Mouse (Mus musculus) adrenal gland, postnatal 10 days (tissue): ENCODE results near the gene Zzef1. TPM values are rescaled to one million over a fixed set of nuclear protein-coding genes. Genes with fewer than 3 reads are reported as not detected.

ENCODE experiments used
- DNase-seq: peaks from one replicate; pipeline ENCODE4 v3.0.0; 2021; ENCODE audit warnings: mixed read lengths
- total RNA-seq, 2 experiments: library from RNA; stranded (reverse); gene quantifications; 2 replicates each; pipeline ENCODE4 v1.2.3; 2021

Gene Zzef1
- total RNA-seq, 2 experiments from 2014 or later, result 26.4 to 39.9 TPM

- no peak for DNase-seq
Measured at GRCm38 (mm10) chr11:72917299-72917996, 121.4 kb downstream of the Zzef1 start.

- DNase-seq, result no peak
Measured at GRCm38 (mm10) chr11:72923116-72923515, 127.1 kb downstream of the Zzef1 start.

- no peak for DNase-seq
Measured at GRCm38 (mm10) chr11:72924458-72924857, 128.4 kb downstream of the Zzef1 start.

DNA sequence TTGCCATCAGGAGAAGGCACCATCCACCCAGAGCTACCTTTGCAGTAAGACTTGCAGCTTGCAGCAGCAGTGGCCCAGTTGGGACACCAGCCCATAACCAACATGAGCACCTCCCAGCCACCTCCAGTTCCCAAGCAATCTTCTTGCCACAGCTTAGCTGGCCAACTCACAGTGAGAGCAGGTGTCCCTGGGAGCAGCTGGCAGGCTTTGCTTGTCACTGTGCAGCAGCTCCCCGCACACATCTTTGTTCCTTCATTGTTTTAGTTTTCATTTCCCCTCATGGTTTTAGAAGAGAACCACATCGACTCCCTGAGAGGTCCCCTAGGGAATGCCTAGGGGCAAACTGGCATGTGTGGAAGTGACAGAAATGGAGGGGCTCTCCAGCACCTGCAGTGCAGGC lies 129.0 kb downstream of the Zzef1 start:
- no peak for DNase-seq

DNA sequence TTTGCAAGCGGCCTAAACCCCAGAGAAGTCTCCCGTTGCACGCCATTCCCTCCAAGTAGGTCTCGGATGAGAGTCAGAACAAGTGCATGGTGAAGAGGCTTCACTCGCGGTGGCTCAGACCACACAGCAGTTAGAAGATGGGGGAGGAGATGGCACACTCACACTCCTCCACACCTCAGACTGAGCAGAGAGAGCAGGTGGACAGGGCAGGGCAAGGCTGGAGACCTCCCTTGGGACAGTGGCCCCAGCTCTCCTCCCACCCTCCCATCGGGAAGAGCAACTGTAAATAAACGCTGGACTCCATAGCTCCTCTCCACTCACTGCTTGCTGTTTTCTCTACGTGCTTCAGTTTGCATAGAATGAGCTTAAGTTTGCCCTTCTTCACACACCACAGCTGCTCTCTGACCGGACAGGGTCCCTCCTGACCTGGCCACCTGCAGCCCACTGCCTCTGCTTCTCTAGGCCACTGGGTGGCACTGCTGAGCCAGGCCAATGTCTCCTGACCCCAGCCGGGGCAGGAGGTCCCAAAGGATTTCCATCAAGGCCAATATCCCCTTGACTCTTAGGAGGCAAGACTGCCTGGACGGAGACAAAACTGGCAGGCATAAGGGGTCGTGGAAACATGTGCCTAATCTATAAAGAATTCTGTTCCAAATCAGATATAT lies 130.3 kb downstream of the Zzef1 start:
- peak; percentile 75 for DNase-seq

GRCm38 (mm10) chr11:72928516-72928915 lies 132.5 kb downstream of the Zzef1 start:
- no peak for DNase-seq

DNA sequence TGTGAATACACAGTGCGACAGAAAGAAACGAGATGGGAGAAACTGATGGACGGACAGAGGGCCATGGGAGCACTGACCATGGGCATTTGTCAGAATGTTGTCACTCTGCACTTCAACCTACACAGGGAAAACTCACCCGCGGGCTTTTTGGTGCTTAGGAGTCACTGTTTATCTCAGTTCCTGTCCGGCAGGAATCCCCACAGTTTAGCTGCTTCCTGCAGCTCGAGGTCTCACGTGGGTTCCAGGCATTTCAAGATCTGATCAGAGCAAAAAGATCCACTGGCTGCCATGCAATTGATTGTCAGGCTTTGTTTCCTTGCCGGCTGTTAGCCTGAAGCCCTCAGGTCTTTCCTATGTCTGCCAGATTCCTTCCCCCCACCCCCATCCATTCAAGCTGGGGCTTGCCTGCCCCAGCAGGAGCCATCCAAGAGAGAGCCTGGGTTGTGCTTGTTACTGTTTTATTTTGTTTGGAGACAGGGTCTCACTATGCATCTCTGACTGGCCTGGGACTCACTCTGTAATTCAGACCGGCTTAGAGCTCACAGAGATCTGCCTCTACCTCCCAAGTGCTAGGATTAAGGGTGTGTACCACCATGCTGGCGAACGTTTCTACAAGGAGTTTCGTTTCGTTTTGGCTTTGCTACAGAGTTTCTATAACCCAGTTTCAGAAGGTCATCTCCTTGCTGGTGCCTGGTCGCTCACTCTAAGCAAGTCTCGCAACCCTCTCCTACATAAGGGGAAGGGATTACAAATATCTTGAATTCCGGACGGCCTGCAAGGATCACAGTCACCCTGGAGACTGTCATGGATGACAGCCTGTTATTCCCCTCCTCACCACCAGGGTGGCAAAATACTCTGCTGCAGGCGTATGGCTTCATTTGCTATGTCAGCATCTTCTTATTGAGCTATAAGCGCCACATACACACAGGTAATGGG lies 144.4 kb downstream of the Zzef1 start:
- peak; percentile 57 for DNase-seq

GRCm38 (mm10) chr11:72944996-72945793 lies 149.2 kb downstream of the Zzef1 start:
- DNase-seq, result no peak

DNA sequence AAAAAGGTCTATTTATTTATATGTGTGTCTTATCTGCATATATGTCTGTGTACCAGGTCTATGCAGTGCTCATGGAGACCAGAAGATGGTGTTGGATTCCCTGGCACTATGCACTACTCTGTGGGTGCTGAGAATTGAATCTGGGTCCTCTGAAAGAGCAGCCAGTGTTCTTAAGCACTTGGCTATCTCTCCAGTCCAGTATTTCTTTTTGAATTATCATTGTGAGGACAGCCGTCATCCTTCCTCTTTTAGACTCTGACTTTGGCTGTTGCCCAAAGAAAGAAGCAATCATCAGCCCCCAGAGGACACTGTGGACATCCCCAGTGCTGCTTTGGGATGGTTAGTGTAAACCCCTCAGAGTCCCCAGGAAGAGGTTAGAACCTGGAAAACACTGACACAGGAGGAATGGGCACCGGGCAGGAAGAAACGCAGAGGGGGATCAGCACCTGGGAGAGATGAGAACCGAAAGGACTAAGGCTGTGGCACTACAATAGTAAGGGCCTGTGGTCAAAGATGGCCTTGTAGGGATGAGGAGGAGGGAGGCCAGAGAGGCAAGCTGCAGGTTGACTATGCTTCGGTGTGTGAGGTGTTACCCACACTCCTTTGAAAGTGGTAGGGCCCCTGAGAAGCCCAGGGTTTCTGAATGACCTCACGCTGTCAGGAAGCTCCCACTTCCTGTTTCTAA lies 150.0 kb downstream of the Zzef1 start:
- no peak for DNase-seq

DNA sequence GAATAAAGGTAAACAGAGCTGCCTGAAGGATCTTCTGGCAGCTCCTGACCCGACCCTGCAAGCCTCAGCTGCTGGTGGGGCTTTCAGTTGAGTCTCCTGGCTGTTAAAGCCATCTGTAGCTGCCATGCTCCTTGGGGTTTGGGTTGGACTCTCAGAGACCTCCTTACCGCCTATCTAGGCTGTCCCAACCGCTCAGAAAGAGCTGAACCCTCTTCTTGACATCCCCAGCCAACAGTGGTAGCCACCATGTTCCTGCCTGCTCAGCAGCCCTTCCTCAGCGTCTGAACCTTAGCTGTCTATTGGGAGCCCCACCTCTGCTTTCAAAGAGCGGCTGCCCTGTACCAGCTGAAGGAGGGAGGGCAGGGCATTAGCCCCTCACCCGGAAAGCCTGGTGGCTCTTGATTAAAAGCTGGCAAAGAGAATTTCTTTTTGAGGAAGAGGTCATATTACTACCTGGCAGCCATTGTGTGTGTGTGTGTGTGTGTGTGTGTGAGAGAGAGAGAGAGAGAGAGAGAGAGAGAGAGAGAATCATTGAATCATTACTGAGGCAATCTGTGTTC lies 150.6 kb downstream of the Zzef1 start:
- DNase-seq, result no peak

DNA sequence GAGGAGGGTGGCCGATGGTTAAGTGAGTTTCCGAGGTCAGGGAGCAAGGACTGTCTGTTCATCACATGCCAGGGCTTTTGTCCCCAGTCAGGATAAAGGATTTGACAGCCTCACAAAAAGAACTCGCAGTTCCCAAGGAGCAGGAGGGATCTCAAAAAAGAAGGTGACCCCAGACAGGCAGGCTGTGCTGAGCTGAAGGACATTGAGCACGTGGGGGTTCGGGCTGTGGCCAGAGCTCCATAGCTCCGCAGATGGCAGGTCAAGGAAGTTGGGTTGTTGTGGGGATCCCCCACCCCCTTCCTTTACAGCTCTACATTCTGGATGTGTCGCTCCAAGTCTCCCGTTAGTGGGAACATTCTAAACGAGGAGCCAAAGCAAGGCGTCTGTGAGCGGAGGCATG lies 151.8 kb downstream of the Zzef1 start:
- DNase-seq, result no peak

GRCm38 (mm10) chr11:72948254-72948653 lies 152.2 kb downstream of the Zzef1 start:
- no peak for DNase-seq

DNA sequence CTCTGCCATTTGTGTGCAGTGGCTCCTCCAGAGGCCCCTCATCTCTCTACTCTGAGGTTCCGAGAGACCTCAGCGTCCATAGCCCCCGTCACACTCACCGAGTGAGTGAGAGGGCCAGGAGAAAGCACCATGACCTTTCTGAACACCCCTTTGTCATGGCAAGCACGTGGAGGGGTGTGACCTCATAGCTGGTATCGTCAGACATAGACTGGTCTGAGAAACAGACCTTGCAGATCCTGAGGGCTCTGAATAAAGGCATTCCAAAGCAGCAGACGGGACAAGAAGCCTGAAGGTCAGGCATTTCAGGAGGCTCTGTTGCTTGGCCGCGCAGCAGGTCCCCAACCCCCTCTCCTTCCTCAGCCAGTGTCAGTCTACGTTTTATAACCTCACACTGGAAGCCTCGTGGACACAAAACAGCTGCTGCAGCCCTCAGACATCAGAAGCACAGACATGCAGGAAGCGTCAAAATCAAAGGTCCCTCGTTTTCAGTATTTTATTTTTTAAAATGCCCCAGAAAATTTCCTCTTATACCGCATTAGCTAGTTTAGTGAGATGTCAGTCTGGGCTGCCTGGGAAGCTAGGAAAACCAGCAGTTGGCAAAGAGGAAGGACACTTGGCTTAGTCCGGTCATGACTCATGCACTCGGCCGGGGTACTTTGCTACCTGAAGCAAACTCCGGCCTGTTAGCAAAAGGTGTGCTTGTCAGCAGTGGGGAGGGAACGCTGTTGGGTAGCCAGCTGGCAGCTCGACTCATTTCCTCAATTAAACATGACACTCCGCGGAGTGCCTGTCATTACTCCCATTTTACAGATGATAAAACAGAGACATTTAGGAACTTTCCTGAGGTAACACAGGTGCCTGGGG lies 155.3 kb downstream of the Zzef1 start:
- DNase-seq, result peak; percentile 62

DNA sequence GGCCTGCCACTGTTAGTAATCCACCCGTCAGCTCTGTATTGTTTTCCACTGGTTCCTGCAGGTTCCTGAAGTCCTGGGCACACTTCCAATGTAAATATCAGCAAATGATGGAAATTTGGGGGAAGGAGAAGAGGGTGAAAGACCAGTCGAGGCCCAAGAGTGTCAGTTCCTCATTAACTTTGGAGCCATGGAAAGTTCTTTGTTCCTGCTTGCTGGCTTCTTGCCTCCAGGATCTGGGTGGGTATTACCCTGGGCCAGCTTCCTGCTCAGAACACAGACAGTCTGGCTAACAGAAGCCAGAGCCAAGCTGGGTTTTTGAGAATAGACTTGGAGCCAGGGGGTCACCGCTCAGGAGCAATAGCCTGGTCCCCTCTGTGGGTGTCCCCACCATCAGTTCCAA lies 156.2 kb downstream of the Zzef1 start:
- DNase-seq, result no peak

DNA sequence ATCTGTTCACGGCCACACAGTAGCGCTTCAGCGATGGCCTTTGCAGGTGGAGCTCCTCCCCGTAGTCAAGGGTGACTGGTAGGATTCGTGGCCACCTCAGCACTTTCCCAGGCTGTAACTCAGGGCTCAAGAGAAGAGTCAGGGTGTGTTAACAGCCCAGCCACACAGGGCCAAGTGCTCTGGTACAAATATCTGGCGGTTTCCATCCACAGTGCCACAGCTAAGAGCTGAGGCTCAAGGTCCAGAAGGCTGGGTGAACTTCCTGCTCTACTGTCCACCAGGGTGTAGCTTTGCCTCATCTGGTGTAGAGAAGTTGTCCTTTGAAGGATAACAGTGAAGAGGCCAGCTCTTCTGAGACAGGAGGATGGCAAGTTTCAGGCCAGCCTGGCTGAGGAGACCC lies 156.7 kb downstream of the Zzef1 start:
- DNase-seq, result no peak

DNA sequence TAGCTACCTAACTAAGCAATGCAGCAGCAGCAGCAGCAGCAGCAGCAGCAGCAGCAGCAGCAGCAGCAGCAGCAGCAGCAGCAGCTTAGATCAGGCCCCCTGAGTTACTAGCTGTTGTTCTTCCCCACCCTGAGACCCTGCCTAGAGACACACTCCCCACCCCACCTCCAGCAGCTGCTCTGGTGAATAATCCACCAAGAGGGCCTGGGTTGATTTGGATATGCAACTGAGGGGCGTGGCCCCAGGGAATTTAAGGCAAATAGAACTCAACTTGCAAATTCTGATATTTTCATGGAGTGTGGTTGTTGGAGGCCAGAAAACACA lies 157.1 kb downstream of the Zzef1 start:
- DNase-seq, result no peak

- DNase-seq, result peak; percentile 86
Measured at GRCm38 (mm10) chr11:72953440-72954151, 157.6 kb downstream of the Zzef1 start.

- DNase-seq, result no peak
Measured at GRCm38 (mm10) chr11:72954216-72954615, 158.2 kb downstream of the Zzef1 start.

GRCm38 (mm10) chr11:72955339-72955974 lies 159.4 kb downstream of the Zzef1 start:
- DNase-seq, result no peak
